ENCODE assay signal across 23 mouse cellular contexts in genomic region chr1:77832174-77832573, GRCm38 (mm10).
DNase-seq lines count a peak whose midpoint lies in the region; ATAC-seq lines count a peak whose summit lies in the region.
"Had no signal": no experiment of that assay in that cellular context is flagged by ENCODE, and none has a peak within 500 bp of the region (broad histone marks: within the 10 kb centered on the region; RNA-seq: fewer than 3 reads in every experiment).

No protein-coding gene starts in this region.

- no peaks in the 10 kb centered on the region for H3K4me1 ChIP-seq in liver, embryonic 16.5 days (ENCODE audit: control insufficient read depth, low read depth, low read length)
- H3K4me1 ChIP-seq: embryonic facial prominence, embryonic 13.5 days; forebrain, embryonic 13.5 days; heart, embryonic 12.5 days; hindbrain, embryonic 10.5 days; intestine, embryonic 15.5 days had no signal

- WGBS in liver, embryonic 16.5 days (ENCODE audit: insufficient replicate concordance) = 22% methylated on average over 2 of the region's 2 CpGs

- no peaks in the 10 kb centered on the region for H3K9me3 ChIP-seq in liver, embryonic 16.5 days (replicated peaks; ENCODE audit: control insufficient read depth, low read length)
- H3K9me3 ChIP-seq: embryonic facial prominence, embryonic 13.5 days; forebrain, embryonic 13.5 days; heart, embryonic 12.5 days; hindbrain, embryonic 10.5 days; intestine, embryonic 15.5 days had no signal

- no peak overlapping the region for H3K4me3 ChIP-seq in liver, embryonic 16.5 days (ENCODE audit: low read depth, low read length)
- H3K4me3 ChIP-seq: embryonic facial prominence, embryonic 13.5 days; forebrain, embryonic 13.5 days; heart, adult 2 months; heart, embryonic 12.5 days; hindbrain, embryonic 10.5 days; intestine, embryonic 15.5 days had no signal

- no peak for DNase-seq in liver
- peak; percentile 20 for DNase-seq in 416B (ENCODE audit: low read depth)
- peak; percentile 77 for DNase-seq in Muller cell, postnatal 12 days (ENCODE audit: inconsistent ontology term)
- DNase-seq in kidney, adult 8-10 months = no peak
- DNase-seq in cerebellum, adult 9-11 months = no peak
- DNase-seq: adrenal gland, adult 2 months; adrenal gland, postnatal 25 days; B cell, adult 2 months; cerebellum, adult 11 months; cerebellum, adult 8-10 months; cerebellum, postnatal 25 days; forebrain, postnatal 0 days; gastrocnemius, postnatal 36 days; heart, adult 2 months had no signal

- H3K9ac ChIP-seq in liver, embryonic 16.5 days (ENCODE audit: low read depth, low read length) = no peak overlapping the region
- H3K9ac ChIP-seq: embryonic facial prominence, embryonic 13.5 days; forebrain, embryonic 13.5 days; forebrain, postnatal 0 days; heart, embryonic 12.5 days; hindbrain, embryonic 14.5 days; intestine, embryonic 15.5 days had no signal

- H3K27ac ChIP-seq in liver, embryonic 16.5 days (ENCODE audit: low read length) = no peak overlapping the region
- H3K27ac ChIP-seq: embryonic facial prominence, embryonic 13.5 days; forebrain, embryonic 13.5 days; heart, adult 2 months; hindbrain, embryonic 10.5 days; hindbrain, embryonic 14.5 days; intestine, embryonic 15.5 days had no signal

- no peak overlapping the region for H3K4me2 ChIP-seq in liver, embryonic 16.5 days (ENCODE audit: low read depth, low read length)
- H3K4me2 ChIP-seq: embryonic facial prominence, embryonic 13.5 days; forebrain, embryonic 13.5 days; heart, embryonic 12.5 days; hindbrain, embryonic 14.5 days; intestine, embryonic 15.5 days had no signal

- no peaks in the 10 kb centered on the region for H3K36me3 ChIP-seq in liver, embryonic 16.5 days (ENCODE audit: control insufficient read depth, insufficient read depth)
- H3K36me3 ChIP-seq: embryonic facial prominence, embryonic 13.5 days; heart, embryonic 12.5 days; hindbrain, embryonic 10.5 days; intestine, embryonic 15.5 days had no signal

- no peaks in the 10 kb centered on the region for H3K27me3 ChIP-seq in liver, embryonic 16.5 days (ENCODE audit: control insufficient read depth, insufficient read depth, low read depth, low read length)
- H3K27me3 ChIP-seq: embryonic facial prominence, embryonic 13.5 days; forebrain, embryonic 13.5 days; heart, embryonic 12.5 days; intestine, embryonic 15.5 days had no signal

- ATAC-seq in liver, embryonic 16.5 days (ENCODE audit: low read depth) = peak; percentile 51
- 0 out of 2 replicates have a peak, but pooled peaks have one; percentile 25 for ATAC-seq in granulocyte monocyte progenitor cell, adult 5-6 weeks (replicated peaks; ENCODE audit: poor library complexity, severe bottlenecking)
- ATAC-seq: CD4-positive, CD25-positive, alpha-beta regulatory T cell, adult 4 months; forebrain, embryonic 13.5 days; forebrain, postnatal 0 days; intestine, embryonic 15.5 days had no signal

Comparison
In these comparisons a context has a peak if more than half of its experiments do, and no peak if none do; other contexts are left out.
1. DNase-seq: peak in 416B (single experiment) and Muller cell, postnatal 12 days (single experiment); none in liver (single experiment), kidney, adult 8-10 months (0 of 2) and cerebellum, adult 9-11 months (single experiment).